Mouse (Mus musculus) heart, postnatal 0 days (tissue): ENCODE results near the gene Qser1.

ENCODE experiments used
- CTCF ChIP-seq: IDR thresholded peaks from 2 replicates; pipeline ENCODE4 v1.5.1; 2016; ENCODE audit warnings: antibody characterized with exemption, control low read depth, low read depth
- EP300 ChIP-seq: IDR thresholded peaks from 2 replicates; pipeline ENCODE4 v1.6.1; 2016; ENCODE audit warnings: antibody characterized with exemption, low read depth

DNA sequence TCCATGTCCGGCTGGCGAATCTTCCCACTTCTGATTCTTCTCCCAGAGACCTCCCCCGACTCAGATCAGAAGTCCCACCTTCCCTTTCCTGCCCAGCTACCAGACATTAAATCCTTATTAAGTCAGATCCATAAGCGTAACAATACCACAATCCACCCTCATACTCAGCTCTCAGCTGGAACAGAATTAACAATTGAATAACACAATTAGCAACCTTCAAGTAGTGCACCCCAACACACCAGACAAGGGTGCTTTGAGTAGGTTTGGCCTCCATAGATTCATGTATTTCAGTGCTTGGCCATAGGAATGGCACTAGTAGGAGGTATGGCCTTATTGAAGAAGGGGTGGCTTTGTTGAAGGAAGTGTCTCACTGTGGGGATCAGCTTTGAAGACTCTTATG lies 9.6 kb upstream of the Qser1 start:
- TF ChIP-seq CTCF (no peak), EP300 (no peak)
